Mouse (Mus musculus) erythroid progenitor cell, adult 5-6 weeks (primary cell): ENCODE measurements around the gene Lmtk3. TPM values are rescaled to one million over a fixed set of nuclear protein-coding genes. Genes with fewer than 3 reads are reported as not detected.

Source experiments
- ATAC-seq: replicated peaks from 2 replicates; pipeline ENCODE4 v1.8.0; 2016; ENCODE audit warnings: moderate number of reproducible peaks, mild to moderate bottlenecking, moderate TSS enrichment, inconsistent platforms; ENCODE audit not compliant: poor library complexity, low FRiP score, severe bottlenecking
- total RNA-seq, 2 experiments: library from RNA; stranded (forward) in 1 of 2; stranded (reverse) in 1 of 2; fragments of 150-400 nt in 1 of 2; fragments of 186-747, 209-891 nt in 1 of 2; gene quantifications; 2 replicates each; pipeline versions ENCODE4 v1.2.3 to v1.2.4; 2015 to 2017; ENCODE audit warnings: low replicate concordance in 2 of 2

Gene Lmtk3
- total RNA-seq (2015; ENCODE audit: low replicate concordance) (not detected in 2 replicates), total RNA-seq (2017; ENCODE audit: low replicate concordance) (not detected in 2 replicates)

DNA sequence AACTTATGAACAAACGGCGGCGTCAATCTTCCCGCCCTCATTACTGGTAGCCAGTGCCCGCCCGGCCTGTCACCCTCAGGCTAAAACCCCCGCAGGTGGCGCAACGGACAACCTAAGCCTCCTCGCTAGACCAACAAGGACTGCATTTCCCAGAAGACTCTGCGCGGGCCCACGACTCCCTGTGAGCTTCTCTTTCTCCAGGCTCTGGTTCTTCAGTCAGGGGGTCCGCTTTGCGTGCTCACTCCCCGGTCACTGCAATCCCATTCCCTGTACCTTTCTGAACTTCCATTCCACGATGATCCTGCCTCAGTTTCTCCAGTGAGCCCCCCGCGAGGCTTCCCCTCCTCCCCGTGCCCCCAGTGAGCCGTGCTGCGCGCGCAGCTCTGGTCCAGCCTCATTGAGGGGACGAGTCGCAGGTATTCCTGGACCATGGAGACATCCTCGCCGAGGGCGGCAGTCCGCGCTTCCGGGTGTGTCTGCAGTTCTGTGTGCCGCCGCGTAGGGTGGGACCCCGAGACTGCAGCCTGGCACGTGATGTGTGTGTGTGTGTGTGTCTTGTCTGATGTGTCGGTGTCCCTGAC, at the start of gene Lmtk3:
TSS of gene Lmtk3 (plus strand) at position 228 of the 581 bp plus-strand sequence.
- 0 out of 2 replicates have a peak, but pooled peaks have one; percentile 12 for ATAC-seq

DNA sequence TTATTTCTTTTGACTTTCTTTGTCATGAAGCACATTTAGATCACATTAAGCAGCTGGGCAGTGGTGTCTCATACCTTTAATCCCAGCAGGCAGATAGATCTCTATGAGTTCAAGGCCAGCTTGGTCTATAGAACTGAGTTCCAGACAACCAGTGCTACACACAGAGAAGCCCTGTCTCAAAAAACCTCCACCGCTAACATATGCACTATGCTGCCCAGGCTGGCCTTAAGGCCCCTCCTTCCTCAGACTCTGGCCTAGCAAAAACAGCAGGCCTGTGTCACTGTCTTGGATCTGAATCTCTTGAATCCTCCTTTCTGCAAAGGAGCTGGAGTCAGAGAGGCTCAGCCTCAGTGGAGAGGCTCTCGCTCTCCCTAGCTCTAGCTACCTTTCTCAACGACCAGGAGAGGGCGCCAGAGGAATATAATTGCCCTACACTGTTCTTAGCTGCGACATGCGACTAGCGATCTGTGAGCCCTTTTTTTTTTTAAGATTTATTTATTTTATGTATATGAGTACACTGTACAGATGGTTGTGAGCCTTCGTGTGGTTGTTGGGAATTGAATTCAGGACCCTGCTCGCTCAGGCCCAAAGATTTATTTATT, 44.3 kb upstream of the Lmtk3 start:
- peak; percentile 88 for ATAC-seq

DNA sequence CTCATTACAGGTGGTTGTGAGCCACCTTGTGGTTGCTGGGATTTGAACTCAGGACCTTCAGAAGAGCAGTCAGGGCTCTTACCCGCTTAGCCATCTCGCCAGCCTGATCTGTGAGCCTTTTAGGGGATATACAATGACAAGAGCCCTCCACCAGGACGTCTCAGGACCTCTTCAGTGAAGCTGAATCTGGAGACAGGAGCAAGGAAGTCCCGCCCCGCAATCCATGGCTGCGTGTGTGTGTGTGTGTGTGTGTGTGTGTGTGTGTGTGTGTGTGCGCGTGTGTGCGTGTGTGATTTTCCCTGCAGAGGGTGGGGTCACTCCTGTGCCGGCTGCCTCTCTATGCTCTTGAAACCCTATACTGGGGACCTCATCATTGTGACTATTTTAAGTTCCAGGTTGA, 43.7 kb upstream of the Lmtk3 start:
- no peak for ATAC-seq

DNA sequence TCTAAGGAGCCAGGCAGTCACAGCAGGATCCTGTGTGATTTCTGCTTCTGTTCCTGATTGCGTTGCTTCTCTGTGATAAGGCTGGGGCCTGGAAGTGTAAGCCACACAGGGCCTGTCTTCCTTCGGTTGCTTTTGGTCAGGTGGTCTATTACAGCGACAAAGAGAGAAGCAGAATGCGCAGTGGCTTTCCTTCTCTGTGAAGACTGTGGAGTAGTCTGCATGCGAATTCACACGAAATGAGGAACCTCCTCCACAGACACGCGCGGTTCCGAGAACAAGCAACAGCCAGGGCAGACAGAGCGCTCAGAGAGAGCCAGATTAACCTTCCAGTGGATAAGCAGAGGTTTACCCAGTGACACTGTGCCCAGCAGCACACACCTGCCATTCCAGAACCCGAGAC, 42.2 kb upstream of the Lmtk3 start:
- no peak for ATAC-seq

DNA sequence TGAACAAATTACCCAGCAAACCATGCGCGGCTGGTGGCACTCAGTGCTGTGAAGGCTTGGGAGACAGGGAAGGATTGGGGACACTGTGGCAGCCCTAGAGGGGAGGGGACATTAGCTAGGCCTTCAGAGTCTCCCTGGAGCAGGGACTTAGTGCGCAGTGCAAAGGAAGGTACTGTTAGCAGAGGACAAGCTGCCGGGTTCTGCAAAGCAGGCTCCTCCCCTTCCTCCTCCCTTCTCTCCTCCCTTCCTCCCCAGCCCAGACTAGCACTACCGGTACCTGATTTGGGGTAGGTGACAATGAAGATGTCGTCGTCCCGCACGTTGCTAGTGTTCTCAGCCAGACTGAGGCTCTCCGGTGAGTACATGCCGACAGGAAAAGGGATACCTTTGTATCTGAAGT, 41.8 kb upstream of the Lmtk3 start:
- no peak for ATAC-seq

DNA sequence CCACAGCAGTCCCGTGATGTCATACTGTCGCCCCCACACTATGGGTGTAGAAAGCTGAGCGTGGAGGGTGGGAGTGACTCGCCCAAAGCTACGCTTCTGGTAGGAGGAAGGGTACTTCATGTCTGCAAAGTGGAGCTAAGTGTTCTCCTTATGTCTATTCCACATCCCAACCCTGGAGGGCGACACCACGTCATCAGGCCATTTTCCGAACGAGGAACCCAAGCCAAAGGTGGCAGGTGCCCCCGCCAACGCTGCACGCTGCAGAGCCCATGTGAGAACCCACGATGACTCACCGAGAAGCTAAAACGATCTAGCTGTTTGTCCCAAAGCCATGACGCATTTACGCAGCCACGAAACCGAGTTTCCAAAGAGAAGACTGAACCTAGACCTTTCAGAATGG, 41.2 kb upstream of the Lmtk3 start:
- ATAC-seq = no peak

DNA sequence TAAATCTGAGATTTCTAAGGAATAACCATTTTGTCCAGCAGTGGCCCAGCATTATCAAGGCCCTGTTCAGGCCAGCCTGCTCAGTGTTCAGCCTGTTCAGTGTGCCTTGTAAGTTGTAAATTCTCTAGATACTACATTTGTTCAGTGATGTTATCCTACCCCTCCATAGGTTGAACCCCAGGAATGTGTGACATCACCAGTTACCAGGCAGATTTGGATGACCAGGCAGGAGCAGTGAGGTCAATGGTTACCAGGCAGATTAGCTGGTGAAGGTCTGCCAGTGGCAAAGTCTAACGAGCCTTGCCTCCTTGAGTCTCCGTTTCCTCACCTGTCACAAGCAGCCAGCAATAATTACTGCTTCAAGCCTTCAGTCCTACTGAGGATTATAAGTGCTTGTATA, 39.2 kb upstream of the Lmtk3 start:
- no peak for ATAC-seq

DNA sequence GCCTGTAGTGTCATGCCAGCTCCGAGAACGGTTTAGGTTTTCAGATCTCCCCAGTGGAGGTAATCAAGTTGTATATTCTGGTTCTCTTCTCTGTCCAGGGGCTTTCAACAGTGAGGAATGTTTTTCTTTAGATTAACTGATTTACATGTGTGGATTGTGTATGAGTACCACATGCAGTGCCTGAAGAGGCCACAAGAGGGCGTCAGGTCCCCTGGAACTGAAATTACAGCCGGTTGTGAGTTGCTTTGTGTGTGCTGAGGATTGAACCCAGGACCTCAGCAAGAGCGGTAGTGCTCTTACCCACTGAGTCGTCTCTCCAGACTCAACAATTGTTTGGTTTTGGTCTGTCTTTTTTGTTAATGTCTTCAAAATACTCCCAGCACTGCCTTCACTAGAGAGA, 37.0 kb upstream of the Lmtk3 start:
- ATAC-seq = no peak

DNA sequence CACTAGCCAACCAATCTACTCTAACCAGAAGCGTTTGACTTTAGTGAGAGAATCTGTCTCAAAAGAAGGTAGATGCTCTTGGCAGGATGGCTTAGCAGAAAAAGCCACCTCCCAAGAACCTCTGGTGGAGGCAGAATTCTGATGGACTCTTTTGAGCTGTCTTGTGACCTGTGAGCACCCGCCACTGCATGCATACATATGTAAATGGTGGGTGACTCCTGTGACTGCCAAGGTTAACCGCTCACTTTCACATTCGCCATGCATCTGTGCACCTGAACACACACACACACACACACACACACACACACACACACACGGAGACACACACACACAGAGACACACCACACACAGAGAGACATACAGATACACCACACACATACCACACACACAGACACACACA, 36.1 kb upstream of the Lmtk3 start:
- ATAC-seq = no peak

DNA sequence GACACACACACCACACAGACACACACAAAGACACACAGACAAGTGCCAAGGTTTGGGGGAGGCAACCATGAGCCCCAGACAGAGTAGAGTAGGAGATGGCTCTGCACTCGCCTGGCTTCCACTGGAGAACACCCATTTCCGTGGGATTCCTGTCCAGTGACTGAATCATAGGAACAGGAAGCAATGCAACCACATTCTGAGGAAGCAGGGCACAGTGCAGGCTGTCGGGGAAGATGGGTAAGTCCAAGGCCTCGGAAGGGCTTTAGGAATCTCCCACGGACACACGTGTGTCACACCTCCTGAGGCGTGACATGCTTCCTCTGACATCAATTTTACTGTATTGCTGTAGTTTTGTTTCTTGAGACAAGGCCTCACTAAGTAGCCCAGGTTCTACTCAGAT, 35.4 kb upstream of the Lmtk3 start:
- no peak for ATAC-seq

DNA sequence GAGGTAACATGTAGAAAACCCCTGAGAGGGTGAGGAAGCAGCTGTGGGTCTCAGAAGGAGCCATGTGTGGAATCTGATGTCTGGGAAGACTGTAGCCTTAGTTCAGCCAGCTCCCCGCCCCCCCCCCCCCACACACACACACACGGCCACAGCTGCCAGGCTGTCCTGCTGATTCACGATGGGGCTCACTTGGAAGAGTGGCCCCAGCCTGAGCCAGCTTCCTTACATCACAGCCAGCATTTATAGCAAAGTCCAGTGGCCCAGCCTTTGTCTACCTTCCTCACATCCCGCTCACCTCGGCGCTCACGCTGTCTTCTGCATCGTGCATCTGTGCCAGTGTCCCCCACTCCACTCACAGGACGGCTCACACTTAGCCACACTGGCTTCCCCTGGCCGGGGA, 34.1 kb upstream of the Lmtk3 start:
- no peak for ATAC-seq

DNA sequence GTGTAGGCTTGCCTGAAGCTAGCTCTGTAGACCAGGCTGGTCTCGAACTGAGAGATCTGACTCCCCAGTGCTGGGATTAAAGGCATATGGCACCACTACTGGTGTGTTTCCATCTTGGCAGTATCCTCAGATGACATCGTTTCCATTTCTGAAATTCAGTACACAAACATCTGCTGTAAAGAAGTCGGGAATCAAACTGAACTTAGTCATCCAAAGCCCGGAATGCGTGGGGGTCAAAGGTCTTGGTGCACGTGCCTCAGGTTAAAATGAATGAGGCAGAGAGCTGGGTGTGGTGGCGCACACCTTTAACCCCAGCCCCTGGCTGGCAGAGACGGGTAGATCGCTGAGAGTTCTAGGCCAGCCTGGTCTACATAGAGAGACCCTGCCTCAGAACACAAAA, 33.4 kb upstream of the Lmtk3 start:
- no peak for ATAC-seq

DNA sequence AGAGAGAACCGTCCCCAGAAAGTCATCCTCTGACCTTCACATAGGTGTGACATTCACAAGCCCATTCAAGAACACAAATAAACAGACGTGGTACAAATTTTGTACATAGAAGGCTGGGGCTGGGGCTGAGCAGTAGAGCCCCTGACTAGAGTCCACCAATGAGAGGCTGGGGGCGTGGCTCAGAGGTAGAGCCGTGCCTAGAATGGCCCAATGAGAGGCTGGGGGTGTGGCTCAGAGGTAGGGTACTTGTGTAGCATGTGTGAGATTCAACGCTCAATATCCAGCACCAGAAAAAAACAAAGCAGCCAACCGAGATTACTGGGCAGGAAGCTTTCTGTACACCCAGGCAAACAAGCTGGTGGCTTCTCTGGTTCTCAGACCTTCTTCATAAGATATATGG, 27.8 kb upstream of the Lmtk3 start:
- ATAC-seq = no peak

DNA sequence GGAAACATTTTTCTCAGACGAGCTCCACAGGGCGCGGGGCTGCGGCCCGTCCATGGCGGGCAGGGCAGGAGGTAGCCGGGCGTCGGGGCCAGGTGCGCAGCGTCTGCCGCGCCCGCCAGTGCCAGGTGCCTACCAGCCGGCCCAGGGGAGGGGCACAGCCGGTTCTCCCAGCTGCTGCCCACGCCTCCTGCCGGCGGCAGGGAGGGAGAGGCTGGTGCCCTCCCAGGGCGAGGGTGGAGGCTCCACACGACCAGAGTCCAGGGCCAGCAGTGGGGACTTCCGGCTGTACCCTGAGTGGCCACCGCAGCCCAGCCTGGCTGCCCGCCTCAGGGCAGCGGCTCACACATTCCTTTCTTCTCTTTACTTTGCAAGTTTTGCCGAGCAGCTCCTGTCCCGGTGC, 24.1 kb upstream of the Lmtk3 start:
- no peak for ATAC-seq

DNA sequence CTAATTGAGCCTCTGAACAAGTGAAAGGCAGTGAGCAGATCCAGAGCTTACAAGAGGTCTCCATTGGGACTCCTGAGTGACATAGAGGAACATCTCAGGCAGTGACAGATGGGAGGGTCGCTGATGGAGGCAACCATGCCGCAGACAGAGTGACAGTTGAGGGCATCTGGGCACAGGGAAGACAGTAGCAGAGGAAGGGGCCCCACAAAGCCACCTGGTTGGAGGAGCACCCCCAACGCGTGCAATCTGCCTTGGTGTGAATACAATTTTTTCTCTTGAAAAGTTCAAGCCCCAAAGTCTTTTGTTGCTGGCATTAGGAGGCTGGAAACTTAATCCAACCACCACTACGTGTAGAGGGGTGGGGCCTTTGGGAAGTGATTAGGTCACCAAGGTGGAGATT, 23.4 kb upstream of the Lmtk3 start:
- no peak for ATAC-seq

DNA sequence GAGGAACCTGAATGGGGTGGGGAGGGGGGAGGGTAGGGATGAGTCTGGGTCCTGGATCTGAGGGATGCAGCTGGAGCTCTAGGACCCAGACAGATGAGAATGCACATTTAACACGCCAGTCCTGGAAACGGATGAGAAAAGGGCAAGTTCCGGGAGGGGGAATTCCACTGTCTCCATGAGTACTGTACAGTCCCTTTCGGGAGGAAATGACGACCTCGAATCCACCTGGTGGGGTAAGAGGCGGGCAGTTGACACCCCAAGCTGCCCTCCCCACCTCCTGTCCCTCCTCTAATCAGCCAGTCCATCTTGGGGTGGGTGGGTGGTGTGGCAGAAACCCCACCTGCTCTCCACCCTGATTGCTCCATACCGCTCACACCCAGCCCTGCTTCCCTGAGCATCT, 17.5 kb upstream of the Lmtk3 start:
- ATAC-seq = no peak; the same call in 1 of the 2 replicates

DNA sequence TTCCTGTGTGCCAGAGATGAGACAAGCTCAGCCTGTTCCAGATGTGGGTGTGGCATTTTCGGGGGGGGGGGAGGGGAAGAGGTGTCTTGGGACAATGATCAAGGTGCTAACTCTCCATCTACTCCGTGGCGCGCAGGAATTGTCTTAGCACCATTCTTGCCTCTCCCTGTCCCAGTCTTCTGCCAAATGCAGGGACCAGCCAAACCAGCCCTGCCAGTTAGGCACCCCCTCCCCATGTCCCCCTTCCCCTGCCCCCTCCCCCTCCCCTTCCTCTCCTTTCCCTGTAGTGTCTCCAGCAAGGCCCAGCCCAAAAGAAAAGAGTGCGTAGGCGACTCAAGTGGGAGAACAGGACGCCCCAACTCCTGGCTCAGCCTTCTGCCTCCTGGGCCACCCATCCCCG, 16.8 kb upstream of the Lmtk3 start:
- no peak for ATAC-seq

DNA sequence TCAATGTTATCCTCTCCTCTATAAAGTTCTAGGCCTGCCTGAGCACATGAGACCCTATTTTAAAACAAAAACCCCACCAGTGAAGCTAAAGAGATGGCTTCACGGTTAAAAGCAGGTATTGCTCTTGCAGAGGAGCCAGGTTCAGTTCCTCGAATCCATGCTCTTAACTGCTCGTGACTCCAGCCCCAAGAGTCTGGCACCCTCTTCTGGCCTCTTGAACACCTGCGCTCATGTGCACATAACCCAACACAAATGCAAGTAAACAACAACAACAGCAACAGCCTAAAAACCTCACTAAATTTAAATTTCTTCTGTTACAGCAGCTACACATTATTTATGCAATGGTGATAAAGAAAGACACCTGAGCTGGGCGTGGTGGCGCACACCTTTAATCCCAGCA, 16.0 kb upstream of the Lmtk3 start:
- no peak for ATAC-seq

DNA sequence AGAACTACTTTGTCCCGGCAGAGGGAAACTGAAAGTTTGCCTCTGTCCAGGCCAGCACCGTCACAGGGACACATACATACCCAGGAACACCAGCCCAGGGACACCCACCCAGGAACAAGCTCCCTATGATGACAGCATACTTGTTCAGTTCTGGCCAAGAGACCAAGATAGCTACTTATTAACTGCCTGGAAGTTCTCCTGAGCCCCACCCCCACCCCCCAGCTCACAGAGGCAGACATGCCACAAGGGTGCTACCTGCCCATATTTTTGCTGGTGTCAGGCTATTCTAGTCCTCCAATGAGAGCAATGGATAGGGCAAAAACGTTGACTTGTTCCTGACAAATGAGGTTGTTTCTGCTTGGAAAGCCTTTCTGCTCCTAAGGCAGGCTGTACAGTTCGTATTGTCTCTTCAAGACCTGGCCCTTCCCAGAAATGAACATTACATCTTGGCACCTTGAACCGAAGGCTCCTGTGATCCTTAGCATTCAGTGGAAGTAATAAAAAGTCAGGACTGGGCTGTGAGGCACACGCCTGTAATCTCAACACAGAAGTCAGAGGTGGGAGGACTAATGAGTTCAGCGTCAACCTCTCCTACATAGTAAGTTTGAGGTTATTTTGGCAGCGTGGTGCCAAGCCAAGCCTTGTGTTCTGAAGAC, 13.0 kb upstream of the Lmtk3 start:
- ATAC-seq = no peak

DNA sequence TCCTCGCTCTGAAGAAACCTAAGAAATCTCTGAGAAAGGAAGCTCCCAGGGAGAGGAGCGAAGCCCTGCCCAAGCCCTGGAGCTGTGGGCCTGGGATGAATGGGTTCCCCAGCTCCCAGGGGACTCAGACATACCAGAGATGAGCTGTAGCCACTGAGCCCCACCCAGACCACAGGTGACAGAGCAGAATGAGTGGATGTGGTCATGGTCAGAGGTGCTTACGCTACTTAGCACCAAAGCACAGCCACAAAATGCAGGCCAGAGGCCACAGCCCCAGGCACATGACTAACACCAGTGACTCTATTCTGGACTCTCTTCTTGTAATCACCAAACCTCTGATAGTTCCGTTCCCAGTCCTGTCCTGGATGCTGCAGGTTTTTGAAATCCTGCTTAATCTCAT, 12.4 kb upstream of the Lmtk3 start:
- no peak for ATAC-seq

DNA sequence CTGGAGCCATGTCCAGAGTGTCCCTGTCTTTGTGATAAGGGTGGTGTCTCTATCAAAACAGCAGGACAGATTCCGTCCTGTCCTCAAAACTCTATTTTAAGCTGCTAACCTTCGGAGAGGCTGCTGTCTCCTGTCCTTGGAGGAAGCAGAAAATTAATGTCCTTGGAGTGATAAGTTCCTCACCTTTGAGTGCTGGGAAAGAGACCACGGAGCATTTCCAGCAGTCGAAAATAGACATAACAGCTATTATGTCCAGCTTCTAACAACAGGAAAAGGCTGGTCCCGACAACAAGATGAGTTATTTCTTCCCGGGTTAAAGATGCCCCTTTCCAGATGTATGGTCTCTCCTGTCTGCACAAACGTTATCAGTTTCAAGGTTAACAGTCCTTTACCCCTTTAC, 8.3 kb upstream of the Lmtk3 start:
- no peak for ATAC-seq
